Mouse (Mus musculus): ENCODE measurements around the gene Unc5cl.

DNA sequence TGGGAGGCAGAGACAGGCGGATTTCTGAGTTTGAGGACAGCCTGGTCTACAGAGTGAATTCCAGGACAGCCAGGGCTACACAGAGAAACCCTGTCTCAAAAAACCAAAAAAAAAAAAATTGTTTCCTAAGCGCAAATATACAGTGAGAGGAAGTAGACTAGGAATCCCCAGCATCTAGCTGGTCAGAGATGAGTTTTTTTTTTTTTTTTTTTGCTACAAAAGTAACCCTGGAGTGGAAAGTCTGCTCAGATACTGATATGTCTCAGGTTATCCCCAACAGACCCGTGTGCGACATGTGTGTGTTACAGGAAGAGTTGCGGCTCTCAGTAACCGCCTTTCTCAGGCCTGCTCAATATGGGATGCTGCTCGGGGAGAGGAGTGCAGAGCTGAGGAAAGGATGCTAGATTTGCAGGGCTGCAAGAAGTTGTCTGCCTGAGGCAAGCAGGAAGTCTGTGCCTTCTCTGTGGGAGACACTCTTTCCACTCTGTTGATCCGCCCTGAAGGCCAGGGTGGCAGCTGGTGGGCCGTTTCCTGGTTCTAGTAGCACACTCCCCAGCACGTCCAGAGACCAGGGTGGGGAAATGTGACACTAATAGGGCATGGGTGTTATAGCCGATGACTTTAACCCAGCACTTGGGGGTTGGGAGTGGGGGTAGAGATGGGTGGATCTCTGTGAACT, 26.7 kb upstream of the Unc5cl start:
- TF ChIP-seq CTCF (IDR thresholded peaks at IDR 0.05) (no peak), EP300 (IDR thresholded peaks at IDR 0.05) (no peak)

Data from lung, postnatal 0 days (tissue).